Mouse (Mus musculus) adrenal gland, adult 2 months (tissue): ENCODE results near the gene Epha1. TPM values are rescaled to one million over a fixed set of nuclear protein-coding genes. Genes with fewer than 3 reads are reported as not detected.

ENCODE experiments used
- DNase-seq: peaks from one replicate; pipeline ENCODE4 v3.0.0; 2021
- long read RNA-seq: library from polyadenylated mRNA; stranded (forward); transcript quantifications from one replicate; pipeline ENCODE4 v2.0.0, GENCODE M21; 2021
- polyA plus RNA-seq: library from polyadenylated mRNA; depleted of rRNA; stranded (reverse); fragments of >200 nt; gene quantifications from 2 replicates; pipeline ENCODE4 v1.2.3, GENCODE M21; 2012; rRNA removed
- total RNA-seq, 2 experiments: library from RNA; stranded (reverse); gene quantifications; 2 replicates each; pipeline ENCODE4 v1.2.3; 2021

Epha1 gene
- total RNA-seq (under 1 TPM; 0.23 to 0.86 TPM), polyA plus RNA-seq (0.18 and 0.37 TPM in 2 replicates)
- long read RNA-seq, result 0 reads

GRCm38 (mm10) chr6:42372816-42373547 is at the start of gene Epha1:
Epha1 (minus strand) TSS chr6:42373268.
- DNase-seq, result peak; percentile 52

- no peak for DNase-seq
Observed at GRCm38 (mm10) chr6:42421439-42421838, 48.4 kb upstream of the Epha1 start.

GRCm38 (mm10) chr6:42419443-42419842 is 46.4 kb upstream of the Epha1 start:
- DNase-seq, result peak; percentile 54

DNA sequence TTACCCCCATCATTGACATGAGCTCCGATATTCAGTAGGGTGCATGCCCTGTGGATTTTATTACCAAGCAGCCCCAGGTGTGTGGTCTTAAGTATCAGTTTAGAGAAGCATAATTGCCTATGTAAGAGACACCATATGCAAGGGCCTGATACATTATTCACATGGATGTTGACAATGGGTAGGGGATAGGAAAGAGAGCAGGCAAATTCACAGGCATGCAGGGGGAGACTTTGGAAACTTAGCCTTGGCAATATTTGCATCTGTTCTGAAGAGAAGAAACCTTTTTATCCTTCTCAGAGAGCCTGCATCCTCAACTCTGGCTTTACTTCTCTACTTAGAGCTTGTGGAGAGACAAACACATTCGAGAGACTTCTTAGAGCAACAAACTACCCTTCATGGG is 32.1 kb upstream of the Epha1 start, which contains the start of gene Tas2r135:
Gene Tas2r135, plus strand, starts transcription at position 301 of the 400 bp plus-strand sequence.
- DNase-seq, result no peak

DNA sequence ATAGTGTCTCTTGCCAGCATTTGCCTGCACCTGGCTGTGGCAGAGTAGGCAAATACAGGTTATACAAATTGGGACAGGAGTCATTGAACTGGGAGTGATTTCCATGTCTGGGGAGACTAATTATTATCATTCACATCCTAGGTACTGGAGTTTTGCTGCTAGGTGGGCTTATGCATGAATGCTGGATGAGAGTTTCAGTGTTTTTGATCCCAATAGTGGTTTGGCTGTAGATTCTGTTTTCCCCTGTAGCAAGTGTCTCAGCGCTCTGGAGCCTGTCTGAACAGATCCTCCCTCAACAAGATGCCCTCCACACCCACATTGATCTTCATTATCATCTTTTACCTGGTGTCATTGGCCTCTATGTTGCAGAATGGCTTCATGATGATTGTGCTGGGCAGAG is 26.9 kb upstream of the Epha1 start, which contains the start of gene Tas2r143:
Gene Tas2r143, plus strand, starts transcription at position 301 of the 400 bp plus-strand sequence.
- DNase-seq, result no peak

DNA sequence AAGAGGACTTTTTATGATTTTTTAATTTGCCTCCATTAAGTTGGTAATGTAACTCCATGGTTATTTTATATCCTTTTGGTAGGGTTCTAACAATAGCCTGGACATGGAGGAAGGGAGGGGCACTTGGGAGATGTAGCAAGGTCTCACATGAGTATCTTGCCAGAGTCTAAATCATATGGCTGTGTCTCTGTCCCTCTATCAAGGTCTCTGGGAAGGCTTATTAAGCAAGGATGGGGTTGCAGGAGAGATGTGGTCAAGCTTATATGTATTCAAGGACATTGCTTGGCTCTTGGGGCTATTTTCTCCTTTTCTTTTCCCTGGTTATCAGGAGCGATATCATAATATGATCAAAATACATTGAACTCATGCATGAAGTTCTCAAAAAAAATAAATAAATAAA is 25.9 kb upstream of the Epha1 start:
- peak; percentile 55 for DNase-seq

DNA sequence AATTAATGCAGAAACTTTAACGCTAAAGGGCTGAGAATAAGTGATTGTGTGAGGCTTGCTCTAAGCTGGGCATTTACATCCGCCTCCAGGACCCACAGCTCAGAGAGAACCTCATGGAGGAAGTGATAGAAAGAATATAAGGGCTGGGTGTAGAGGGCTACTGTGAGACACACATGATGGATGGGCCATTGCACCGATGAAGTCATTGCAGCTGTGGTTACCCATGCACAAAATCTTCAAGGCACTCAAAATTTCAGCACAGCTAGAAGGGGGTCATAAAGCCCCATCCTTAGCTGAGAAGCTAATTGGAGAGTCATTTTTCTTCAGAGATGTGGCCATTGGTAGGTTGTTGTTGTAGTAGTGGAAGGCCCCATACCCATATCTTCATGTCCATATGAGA is 25.2 kb upstream of the Epha1 start:
- peak; percentile 64 for DNase-seq

DNA sequence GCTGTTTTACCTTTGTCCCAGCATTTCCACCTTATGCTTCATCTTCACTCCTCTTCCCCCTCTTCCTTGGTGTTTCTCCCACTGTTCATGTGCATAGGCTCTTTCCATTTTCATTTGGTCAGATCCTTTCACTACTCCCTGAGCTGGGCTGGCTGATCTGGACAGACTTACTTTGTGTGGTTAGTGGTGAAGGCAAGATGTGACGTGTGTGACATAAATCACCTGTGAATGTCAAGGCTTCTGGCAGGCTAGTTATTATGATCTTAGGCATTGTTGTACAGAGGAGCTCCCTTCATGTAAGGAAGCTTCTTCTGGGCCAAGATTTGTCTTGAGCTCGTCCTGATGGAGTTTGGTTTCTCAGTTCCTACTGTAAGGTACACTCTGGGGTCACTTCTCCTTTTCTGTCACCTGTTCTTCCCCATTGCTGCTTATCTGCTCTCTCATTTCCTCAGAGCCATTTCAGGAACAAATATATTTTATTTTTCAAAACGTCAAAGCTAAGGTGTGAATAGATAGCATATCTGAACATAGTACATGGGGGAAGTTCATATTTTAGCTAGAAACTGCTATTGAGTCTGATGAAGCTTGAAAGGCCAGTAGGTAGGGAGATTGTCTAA is 24.1 kb upstream of the Epha1 start:
- peak; percentile 81 for DNase-seq

GRCm38 (mm10) chr6:42395960-42396809 is 23.1 kb upstream of the Epha1 start:
- DNase-seq, result peak; percentile 95

DNA sequence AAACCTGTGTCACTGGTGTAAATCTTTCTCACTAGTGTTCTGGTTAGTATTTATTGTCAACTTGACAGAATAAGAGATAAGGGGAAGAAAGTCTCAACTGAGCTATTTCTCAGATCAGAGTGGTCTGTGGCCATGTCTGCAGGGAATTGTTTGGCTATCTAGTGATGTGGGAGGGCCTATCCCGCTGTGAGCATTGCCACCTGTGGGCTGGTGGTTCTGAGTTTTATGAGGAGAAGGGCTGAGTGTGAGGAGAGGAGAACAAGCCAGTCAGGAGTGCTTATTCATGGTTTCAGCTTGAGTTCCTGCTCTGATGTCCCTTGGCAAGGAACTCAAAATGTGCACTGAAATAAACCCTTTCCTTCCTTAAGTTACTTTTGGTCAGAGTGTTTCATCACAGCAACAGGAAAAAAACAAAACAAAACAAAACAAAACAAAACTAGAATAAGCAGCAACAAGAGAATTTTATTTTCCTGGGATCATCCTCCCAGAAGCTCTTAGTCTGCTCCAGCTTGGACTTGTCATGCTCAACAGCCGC is 18.8 kb upstream of the Epha1 start:
- no peak for DNase-seq

GRCm38 (mm10) chr6:42385635-42386034 is 12.6 kb upstream of the Epha1 start:
- DNase-seq, result no peak

DNA sequence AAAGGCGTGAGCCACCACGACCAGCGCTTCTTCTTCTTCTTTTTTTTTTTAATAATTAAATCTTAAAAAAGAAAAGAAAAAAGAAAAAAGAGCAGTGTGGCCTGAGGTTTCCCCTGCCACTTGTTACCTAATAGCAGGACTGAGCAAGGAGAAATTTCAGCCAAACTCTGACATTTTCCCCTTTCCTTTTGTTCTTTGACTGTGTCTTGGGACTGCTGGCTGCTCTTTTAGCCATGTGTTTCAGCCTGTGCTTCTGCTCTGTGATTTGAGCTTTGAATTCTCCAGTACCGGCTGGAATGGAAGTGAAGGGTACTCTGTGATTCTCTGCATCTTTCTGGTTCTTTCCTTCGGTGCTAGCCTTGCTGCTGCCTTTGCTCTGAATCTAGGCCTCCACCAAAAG is 10.3 kb upstream of the Epha1 start:
- no peak for DNase-seq

GRCm38 (mm10) chr6:42381916-42382381 is 8.9 kb upstream of the Epha1 start:
- DNase-seq, result no peak

DNA sequence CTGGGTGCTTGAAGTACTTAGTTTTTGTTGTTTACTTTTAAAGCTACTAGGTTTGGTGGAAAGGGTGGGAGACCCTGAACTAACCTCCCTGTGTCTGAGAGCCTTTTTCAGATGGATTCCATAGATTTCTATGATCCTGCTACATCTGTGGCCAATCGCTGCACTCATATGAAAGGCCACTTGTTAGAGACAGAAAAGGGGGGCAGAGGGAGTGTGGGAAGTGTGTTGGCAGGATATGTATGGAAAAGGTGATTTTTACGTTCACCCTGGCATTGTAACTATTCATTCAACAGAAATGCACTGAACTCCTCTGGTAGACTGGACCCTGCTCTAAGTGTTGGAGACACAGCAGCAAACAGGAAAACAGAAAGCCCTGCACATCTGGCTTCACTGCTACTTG is 8.2 kb upstream of the Epha1 start:
- DNase-seq, result no peak

DNA sequence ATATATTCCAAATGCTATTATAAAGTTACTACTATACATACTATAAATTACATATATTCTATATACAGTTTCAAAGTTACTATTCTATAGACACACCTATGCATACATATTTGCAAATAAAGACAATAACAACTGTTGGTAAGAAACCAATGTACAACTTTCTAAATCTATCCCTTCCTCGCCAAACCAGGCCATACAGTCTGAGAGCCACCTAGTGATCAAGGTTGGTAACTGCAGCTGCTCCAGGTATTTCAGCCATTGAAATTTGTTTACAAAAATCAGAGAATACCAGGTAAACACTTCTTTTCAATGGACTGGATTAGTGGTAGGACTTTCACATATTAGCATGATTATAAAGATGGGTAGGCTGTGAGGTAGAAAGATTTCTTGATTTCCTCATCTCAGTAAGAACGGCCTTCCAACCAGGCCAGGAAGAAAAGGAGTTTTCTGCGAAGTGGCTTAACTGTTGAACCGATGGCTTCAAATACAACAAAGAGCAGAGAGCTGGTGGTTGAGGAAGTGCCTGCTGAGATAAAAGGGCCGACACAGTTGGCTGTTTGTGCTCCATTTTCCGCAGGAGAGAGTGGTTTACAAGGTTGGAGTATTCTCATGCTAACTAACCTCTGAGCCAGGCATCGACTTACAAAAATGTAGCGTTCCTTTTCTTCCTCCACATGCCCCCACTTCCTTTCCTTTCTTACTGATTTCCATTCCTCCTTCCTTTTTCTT is 7.5 kb upstream of the Epha1 start:
- no peak for DNase-seq

- no peak for DNase-seq
Observed at GRCm38 (mm10) chr6:42379551-42379950, 6.5 kb upstream of the Epha1 start.

DNA sequence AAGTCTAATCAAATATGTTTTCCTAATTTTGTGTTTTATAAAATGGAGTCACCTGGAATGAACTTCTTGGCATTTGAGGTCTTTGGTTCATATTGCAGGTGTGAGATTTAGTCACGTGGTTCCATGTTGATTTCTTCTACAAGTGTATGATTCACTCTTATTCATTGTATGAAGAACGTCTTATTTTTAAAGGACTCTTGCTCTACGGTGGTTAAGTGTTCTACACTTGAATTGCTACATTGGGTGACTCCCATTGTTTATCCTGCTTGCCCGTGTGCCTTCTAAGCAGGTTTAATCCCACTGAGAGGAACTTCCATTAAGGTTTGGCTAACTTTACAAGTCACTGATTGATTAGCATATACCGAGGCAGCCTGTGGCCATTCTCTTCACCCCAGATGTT is 4.2 kb upstream of the Epha1 start:
- DNase-seq, result no peak

DNA sequence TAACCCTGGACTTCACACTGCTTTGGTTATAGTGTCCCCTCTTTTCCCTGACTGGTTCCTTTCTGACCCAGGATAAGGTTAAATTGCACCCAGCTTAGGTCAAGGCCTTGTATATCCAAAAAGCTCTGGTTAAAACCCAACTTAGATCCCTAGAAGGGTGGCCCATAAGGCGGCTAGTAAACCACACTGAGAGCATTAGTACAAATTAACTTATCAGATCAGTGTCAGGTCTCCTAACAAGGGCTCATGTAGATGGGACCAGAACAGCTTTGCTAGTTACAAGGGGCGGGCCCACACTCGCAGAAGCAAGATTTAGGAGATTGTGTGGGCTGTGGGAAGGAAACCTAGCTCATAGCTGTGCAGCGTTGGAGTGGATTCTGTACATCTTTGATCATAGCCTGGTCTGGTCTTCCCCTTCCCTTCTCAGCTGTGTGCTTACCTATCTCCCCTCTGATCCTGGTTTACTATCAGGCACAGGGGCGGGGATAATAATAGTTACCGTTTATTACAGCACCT is 3.5 kb upstream of the Epha1 start:
- no peak for DNase-seq

- no peak for DNase-seq
Observed at GRCm38 (mm10) chr6:42376016-42376415, 2.9 kb upstream of the Epha1 start.

DNA sequence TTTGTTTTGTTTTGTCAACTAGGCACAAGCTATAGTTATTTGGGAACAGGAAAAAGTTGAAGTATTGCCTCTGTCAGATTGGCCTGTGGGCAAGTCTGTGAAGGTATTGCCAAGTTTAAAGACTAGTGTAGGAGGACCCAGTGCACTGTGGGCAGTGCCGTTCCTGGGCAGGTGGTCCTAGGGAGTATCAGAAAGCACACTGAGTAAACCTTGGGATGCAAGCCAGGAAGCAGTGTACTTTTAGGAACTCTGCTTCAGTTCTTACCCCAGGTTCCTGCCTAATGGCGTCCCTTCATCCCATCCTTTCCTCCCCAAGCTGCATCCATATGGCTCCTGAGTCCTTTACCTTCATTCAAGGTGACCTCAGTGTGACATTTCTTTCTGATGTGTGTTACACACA is 2.1 kb upstream of the Epha1 start:
- no peak for DNase-seq

GRCm38 (mm10) chr6:42374701-42375100 is 1.6 kb upstream of the Epha1 start:
- DNase-seq, result no peak
